Mouse (Mus musculus) heart, postnatal 0 days (tissue): ENCODE measurements around the gene Sema7a. TPM values are rescaled to one million over a fixed set of nuclear protein-coding genes. Genes with fewer than 3 reads are reported as not detected.

Experiments used
- ATAC-seq: fragments of 200-750 bp; cut with Nextera tagmentation; 2 replicates; pipeline ENCODE4 v1.8.0; 2017; ENCODE audit warnings: low read depth, moderate number of reproducible peaks, moderate library complexity; ENCODE audit not compliant: insufficient read depth
- DNase-seq: peaks from one replicate; pipeline ENCODE4 v3.0.0-alpha.2; 2016; ENCODE audit warnings: low spot score
- H3K27ac ChIP-seq: fragments of 300-500 bp; sonication (generic); 2 replicates; pipeline ENCODE4 v1.5.1; 2014; ENCODE audit warnings: low read depth, mild to moderate bottlenecking
- H3K27me3 ChIP-seq: fragments of 300-500 bp; sonication (generic); 2 replicates; pipeline ENCODE4 v1.6.1; 2014; ENCODE audit warnings: low read length, mixed read lengths; ENCODE audit not compliant: control insufficient read depth, insufficient read depth
- H3K36me3 ChIP-seq: fragments of 300-500 bp; sonication (generic); replicated peaks from 2 replicates; pipeline ENCODE4 v1.6.1; 2014; ENCODE audit warnings: low read length, mixed read lengths; ENCODE audit not compliant: control insufficient read depth, insufficient read depth
- H3K4me1 ChIP-seq: fragments of 300-500 bp; sonication (generic); 2 replicates; pipeline ENCODE4 v1.6.1; 2014; ENCODE audit warnings: antibody characterized with exemption; ENCODE audit not compliant: control insufficient read depth, insufficient read depth
- H3K4me2 ChIP-seq: fragments of 300-500 bp; sonication (generic); 2 replicates; pipeline ENCODE4 v1.6.1; 2014; ENCODE audit warnings: low read depth, mild to moderate bottlenecking, low read length, moderate library complexity
- H3K4me3 ChIP-seq: fragments of 300-500 bp; sonication (generic); 2 replicates; pipeline ENCODE4 v1.5.1; 2014; ENCODE audit warnings: low read depth, low read length
- H3K9ac ChIP-seq: fragments of 300-500 bp; sonication (generic); replicated peaks from 2 replicates; pipeline ENCODE4 v1.6.1; 2014; ENCODE audit warnings: low read depth, low read length, mixed read lengths
- H3K9me3 ChIP-seq: fragments of 300-500 bp; sonication (generic); replicated peaks from 2 replicates; pipeline ENCODE4 v1.6.1; 2016; ENCODE audit warnings: low read length; ENCODE audit not compliant: control insufficient read depth
- CTCF ChIP-seq: IDR thresholded peaks from 2 replicates; pipeline ENCODE4 v1.5.1; 2016; ENCODE audit warnings: antibody characterized with exemption, control low read depth, low read depth
- EP300 ChIP-seq: IDR thresholded peaks from 2 replicates; pipeline ENCODE4 v1.6.1; 2016; ENCODE audit warnings: antibody characterized with exemption, low read depth
- WGBS: fragments of 180-500 bp; shearing (Covaris S2); extraction: QIAGEN DNeasy Blood & Tissue Kit; methylation state at CpG from one replicate; pipeline ENCODE4 v1.1.7; 2014; 5-methylcytosine and 5-hydroxymethylcytosine counted together
- polyA plus RNA-seq: library from polyadenylated mRNA; unstranded; fragments of >200 nt; fragmentation: Nextera tagmentation; extraction: Ambion mirVana; gene quantifications from 2 replicates; pipeline ENCODE4 v1.2.1, GENCODE M21; 2015
- total RNA-seq: library from RNA; depleted of rRNA; stranded (reverse); fragments of >200 nt; gene quantifications from 2 replicates; pipeline ENCODE4 v1.2.3, GENCODE M21; 2014; ENCODE audit warnings: low replicate concordance

Gene Sema7a
- total and polyA plus RNA-seq, 2 experiments from 2014 or later = 1.2 to 16.8 TPM

DNA sequence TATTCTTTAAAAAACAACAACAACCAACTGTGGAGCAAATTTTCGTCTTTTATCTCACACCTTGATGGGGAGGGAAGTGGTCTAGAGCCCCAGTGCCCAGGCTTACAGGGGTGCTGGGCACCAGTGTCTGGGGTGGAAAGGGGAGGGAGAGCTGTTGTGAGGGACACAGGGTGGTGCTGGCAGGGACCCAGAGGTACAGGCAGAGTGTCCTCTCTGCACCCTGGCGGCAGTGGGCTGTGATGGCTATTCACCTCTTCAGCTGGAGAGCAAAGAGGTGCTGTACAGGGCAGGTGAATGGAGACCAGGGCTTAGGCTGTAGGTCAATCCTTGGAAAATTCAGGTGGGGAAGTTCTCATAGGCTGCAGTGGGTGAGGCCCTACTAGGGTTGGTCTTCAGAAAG, 59.8 kb downstream of the Sema7a start:
- 20% methylated on average over 2 of the region's 2 CpGs for WGBS
- Histone ChIP-seq H3K4me2 (no peak overlapping the region), H3K4me3 (no peak overlapping the region), H3K27ac (no peak overlapping the region), H3K36me3 (no peaks in the 10 kb centered on the region), H3K4me1 (no peaks in the 10 kb centered on the region), H3K27me3 (0 out of 2 replicates have a peak, but pooled peaks cover 35% of the 10 kb centered on the region), H3K9me3 (no peaks in the 10 kb centered on the region), H3K9ac (no peak overlapping the region)
- no peak for DNase-seq
- ATAC-seq = no peak
- TF ChIP-seq EP300 (no peak), CTCF (no peak)

DNA sequence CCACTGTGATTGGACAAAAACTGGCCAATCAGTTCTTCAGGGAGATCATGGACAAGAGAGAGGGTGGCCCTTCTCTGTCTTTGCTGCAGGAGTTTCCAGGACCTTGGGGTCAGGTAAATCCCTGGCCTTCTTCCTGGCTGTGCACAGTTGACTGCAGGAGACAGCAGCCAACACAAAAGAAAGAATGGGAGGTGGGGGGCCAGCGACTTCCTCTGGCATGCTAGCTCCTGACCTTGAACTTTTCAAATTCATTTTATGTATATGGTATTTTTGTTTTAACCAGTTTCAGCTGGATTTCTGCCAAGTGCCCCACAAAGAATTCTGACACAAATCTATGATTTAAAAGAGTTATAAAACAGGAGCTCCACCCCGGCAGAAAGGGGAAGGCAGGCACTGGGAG, 63.4 kb downstream of the Sema7a start:
- Histone ChIP-seq H3K9ac (no peak overlapping the region), H3K4me2 (no peak overlapping the region), H3K4me1 (peaks cover under 1% of the 10 kb centered on the region; the same call in 1 of the 2 replicates), H3K4me3 (no peak overlapping the region), H3K36me3 (no peaks in the 10 kb centered on the region), H3K9me3 (no peaks in the 10 kb centered on the region), H3K27me3 (0 out of 2 replicates have a peak, but pooled peaks cover 11% of the 10 kb centered on the region), H3K27ac (no peak overlapping the region)
- DNase-seq = no peak
- TF ChIP-seq CTCF (no peak), EP300 (no peak)
- ATAC-seq = no peak
- WGBS = 32% methylated on average over 2 of the region's 2 CpGs

DNA sequence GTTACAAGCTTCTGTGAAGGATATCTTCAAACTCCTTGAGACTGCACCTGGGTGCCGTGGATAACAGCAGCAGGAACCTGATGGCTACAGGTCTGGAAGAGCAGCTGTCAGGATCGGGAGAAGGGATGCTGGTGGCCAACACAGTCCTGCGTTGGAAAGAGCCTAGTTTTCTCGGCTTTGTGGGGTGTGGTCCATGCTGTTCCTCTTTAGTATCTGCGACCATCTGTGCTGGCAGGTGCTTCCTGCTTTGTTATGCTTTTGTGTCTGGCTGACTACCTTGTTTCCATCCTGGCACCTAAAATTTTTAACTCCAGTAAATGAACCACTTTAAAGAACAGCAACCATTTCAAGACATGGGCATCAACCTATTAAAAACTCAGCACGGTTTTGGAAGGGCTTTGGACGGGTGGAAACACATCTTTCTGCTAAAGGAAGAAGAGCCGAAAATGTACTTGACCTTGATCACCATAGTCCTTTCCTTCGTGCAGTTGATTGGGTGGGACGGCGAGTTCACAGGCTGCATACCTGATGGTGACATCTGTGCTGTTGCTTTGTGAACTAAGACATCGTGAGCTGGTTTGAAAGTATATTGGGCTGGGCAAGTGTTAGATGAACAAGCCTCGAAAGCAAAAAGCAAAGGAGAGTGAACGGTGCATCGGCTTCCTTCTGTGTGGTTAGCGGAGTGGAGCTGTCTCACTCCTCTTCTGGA, 66.0 kb downstream of the Sema7a start, which contains the start of gene Cyp11a1:
Cyp11a1 (plus strand) TSS at position 659 of the 709 bp plus-strand sequence.
- 80% methylated on average over 16 of the region's 16 CpGs for WGBS

DNA sequence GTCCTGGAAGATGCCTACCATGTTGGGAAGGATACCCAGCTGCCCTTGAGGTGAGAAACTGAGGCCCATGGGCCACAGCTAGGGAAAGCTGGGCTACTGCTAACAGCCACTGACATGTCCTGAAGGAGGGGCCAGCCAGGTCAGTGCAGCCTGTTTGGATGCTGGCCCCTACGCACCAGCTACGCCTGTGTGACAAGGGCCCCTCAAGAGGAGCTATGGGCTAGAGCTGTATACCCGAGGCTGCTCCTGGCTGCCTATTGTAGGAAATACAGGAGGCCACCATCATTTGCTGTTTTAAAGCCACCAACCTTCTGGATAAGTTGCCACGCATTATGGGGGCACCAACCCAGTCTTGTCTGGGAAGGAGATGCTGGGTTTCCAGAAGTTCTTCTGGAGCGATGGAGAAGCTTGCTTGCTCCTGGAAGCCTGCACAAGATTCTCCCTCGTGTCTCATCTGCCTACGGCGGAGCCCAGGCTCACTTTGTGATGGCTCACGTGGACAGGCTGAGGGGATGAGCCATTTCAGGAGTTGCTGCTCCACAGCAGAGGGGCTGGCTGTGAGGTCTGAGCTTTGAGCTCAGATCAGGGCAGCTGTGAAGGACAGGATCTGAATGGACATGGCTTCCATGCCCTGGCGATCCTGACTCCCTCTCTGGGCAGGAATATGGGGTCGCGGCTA, 68.6 kb downstream of the Sema7a start:
- peak; percentile 25 for ATAC-seq
- Histone ChIP-seq H3K27me3 (no peaks in the 10 kb centered on the region), H3K4me3 (no peak overlapping the region), H3K9me3 (no peaks in the 10 kb centered on the region), H3K27ac (peak overlapping the region; percentile 70), H3K9ac (no peak overlapping the region; the same call in 1 of the 2 replicates), H3K4me1 (peaks cover 12% of the 10 kb centered on the region; the same call in 1 of the 2 replicates), H3K4me2 (0 out of 2 replicates have a peak overlapping the region, but pooled peaks have one; percentile 4), H3K36me3 (no peaks in the 10 kb centered on the region)
- TF ChIP-seq CTCF = no peak
- no peak for TF ChIP-seq EP300
- DNase-seq = no peak
- 53% methylated on average over 12 of the region's 12 CpGs for WGBS

More for the DNA sequence above, 66.0 kb downstream of the Sema7a start, which contains the start of gene Cyp11a1:
- DNase-seq (no peak), ATAC-seq (no peak)
- H3K9ac ChIP-seq = no peak within 1 kb of the TSS
- no peaks in the 10 kb centered on the region for H3K9me3 ChIP-seq
- TF ChIP-seq CTCF (no peak), EP300 (no peak)
- no peak within 1 kb of the TSS for H3K4me3 ChIP-seq
- H3K27me3 ChIP-seq = no peaks in the 10 kb centered on the region
- H3K4me2 ChIP-seq = no peak within 1 kb of the TSS
- no peak within 1 kb of the TSS for H3K27ac ChIP-seq
- H3K4me1 ChIP-seq = peaks cover 12% of the 10 kb centered on the region; the same call in 1 of the 2 replicates
- no peaks in the 10 kb centered on the region for H3K36me3 ChIP-seq

DNA sequence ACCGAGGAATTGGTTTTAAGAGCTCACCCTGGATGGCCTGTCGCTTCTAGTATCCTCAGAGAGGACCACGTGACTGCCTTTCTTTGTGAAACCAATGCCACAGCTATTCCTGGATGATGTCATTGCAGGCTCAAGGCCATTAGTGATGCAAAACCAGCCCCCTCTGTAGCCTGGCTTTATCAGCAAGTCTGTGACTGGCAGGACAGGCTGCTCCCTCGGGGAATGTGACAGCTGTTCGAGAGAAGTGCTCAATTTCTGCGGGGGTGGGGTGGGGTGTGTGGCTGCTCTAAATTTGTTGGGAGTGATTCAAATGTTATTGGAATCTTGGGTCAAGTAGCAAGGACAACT, 69.1 kb downstream of the Sema7a start:
- H3K9ac ChIP-seq = no peak overlapping the region; the same call in 1 of the 2 replicates
- peak overlapping the region; percentile 70 for H3K27ac ChIP-seq
- H3K4me1 ChIP-seq = peaks cover 12% of the 10 kb centered on the region; the same call in 1 of the 2 replicates
- ATAC-seq (peak; percentile 95), DNase-seq (peak; percentile 90)
- 4% methylated on average over 6 of the region's 6 CpGs for WGBS
- no peaks in the 10 kb centered on the region for H3K36me3 ChIP-seq
- TF ChIP-seq CTCF (no peak), EP300 (0 out of 2 replicates have a peak, but pooled peaks have one; percentile 46)
- H3K4me2 ChIP-seq = peak overlapping the region; percentile 4; the same call in 1 of the 2 replicates
- H3K9me3 ChIP-seq = no peaks in the 10 kb centered on the region
- no peak overlapping the region for H3K4me3 ChIP-seq
- no peaks in the 10 kb centered on the region for H3K27me3 ChIP-seq
